Mouse (Mus musculus): ENCODE measurements around the gene Macrod1.

- no peak for TF ChIP-seq POLR2A (IDR thresholded peaks at IDR 0.05; ENCODE audit: low read depth, low read length)
- no peak for TF ChIP-seq CTCF (IDR thresholded peaks at IDR 0.05; ENCODE audit: extremely low read depth, insufficient read depth, insufficient read length, insufficient replicate concordance)
Measured at GRCm38 (mm10) chr19:7146376-7146775, 89.8 kb downstream of the Macrod1 start.

Data from spleen, adult 2 months (tissue).